Mouse (Mus musculus): Measurements from ENCODE around the gene Tmem151b. TPM values are rescaled to one million over a fixed set of nuclear protein-coding genes. Genes with fewer than 3 reads are reported as not detected.

Tmem151b gene
- polyA plus RNA-seq, 1 experiment: not detected

GRCm38 (mm10) chr17:45523263-45523662, 26.2 kb downstream of the Tmem151b start, which contains the start of gene Tcte1:
Tcte1 (plus strand) TSS chr17:45523434.
- Histone ChIP-seq H3K4me1 (ENCODE audit: control insufficient read depth, insufficient read depth, insufficient read length, low read length) (no peaks in the 10 kb centered on the region), H3K4me3 (ENCODE audit: insufficient read depth, low read depth, low read length) (no peak within 1 kb of the TSS), H3K27ac (replicated peaks; ENCODE audit: low read depth, low read length) (no peak within 1 kb of the TSS)

GRCm38 (mm10) chr17:45520136-45520535, 29.3 kb downstream of the Tmem151b start:
- H3K27ac ChIP-seq (replicated peaks; ENCODE audit: low read depth, low read length): no peak overlapping the region
- H3K4me1 ChIP-seq (ENCODE audit: control insufficient read depth, insufficient read depth, insufficient read length, low read length): no peaks in the 10 kb centered on the region

GRCm38 (mm10) chr17:45518766-45519475, 30.6 kb downstream of the Tmem151b start:
- Histone ChIP-seq H3K4me3 (ENCODE audit: insufficient read depth, low read depth, low read length) (no peak overlapping the region), H3K27ac (replicated peaks; ENCODE audit: low read depth, low read length) (no peak overlapping the region), H3K4me1 (ENCODE audit: control insufficient read depth, insufficient read depth, insufficient read length, low read length) (no peaks in the 10 kb centered on the region)

More at GRCm38 (mm10) chr17:45520136-45520535, 29.3 kb downstream of the Tmem151b start:
- H3K4me3 ChIP-seq (ENCODE audit: insufficient read depth, low read depth, low read length): no peak overlapping the region

GRCm38 (mm10) chr17:45517549-45518215, 31.8 kb downstream of the Tmem151b start:
- H3K27ac ChIP-seq (replicated peaks; ENCODE audit: low read depth, low read length): no peak overlapping the region
- H3K4me3 ChIP-seq (ENCODE audit: insufficient read depth, low read depth, low read length): no peak overlapping the region
- no peaks in the 10 kb centered on the region for H3K4me1 ChIP-seq (ENCODE audit: control insufficient read depth, insufficient read depth, insufficient read length, low read length)

GRCm38 (mm10) chr17:45517135-45517534, 32.3 kb downstream of the Tmem151b start:
- no peak overlapping the region for H3K27ac ChIP-seq (replicated peaks; ENCODE audit: low read depth, low read length)
- H3K4me3 ChIP-seq (ENCODE audit: insufficient read depth, low read depth, low read length): no peak overlapping the region
- no peaks in the 10 kb centered on the region for H3K4me1 ChIP-seq (ENCODE audit: control insufficient read depth, insufficient read depth, insufficient read length, low read length)

GRCm38 (mm10) chr17:45516488-45516887, 33.0 kb downstream of the Tmem151b start:
- no peaks in the 10 kb centered on the region for H3K4me1 ChIP-seq (ENCODE audit: control insufficient read depth, insufficient read depth, insufficient read length, low read length)

GRCm38 (mm10) chr17:45515806-45516205, 33.7 kb downstream of the Tmem151b start:
- no peak overlapping the region for H3K4me3 ChIP-seq (ENCODE audit: insufficient read depth, low read depth, low read length)
- no peak overlapping the region for H3K27ac ChIP-seq (replicated peaks; ENCODE audit: low read depth, low read length)
- H3K4me1 ChIP-seq (ENCODE audit: control insufficient read depth, insufficient read depth, insufficient read length, low read length): no peaks in the 10 kb centered on the region

More at GRCm38 (mm10) chr17:45516488-45516887, 33.0 kb downstream of the Tmem151b start:
- no peak overlapping the region for H3K27ac ChIP-seq (replicated peaks; ENCODE audit: low read depth, low read length)
- H3K4me3 ChIP-seq (ENCODE audit: insufficient read depth, low read depth, low read length): no peak overlapping the region

GRCm38 (mm10) chr17:45515204-45515726, 34.2 kb downstream of the Tmem151b start:
- no peak overlapping the region for H3K4me3 ChIP-seq (ENCODE audit: insufficient read depth, low read depth, low read length)
- H3K4me1 ChIP-seq (ENCODE audit: control insufficient read depth, insufficient read depth, insufficient read length, low read length): no peaks in the 10 kb centered on the region
- no peak overlapping the region for H3K27ac ChIP-seq (replicated peaks; ENCODE audit: low read depth, low read length)

- H3K27ac ChIP-seq (replicated peaks; ENCODE audit: low read depth, low read length): no peak overlapping the region
- H3K4me1 ChIP-seq (ENCODE audit: control insufficient read depth, insufficient read depth, insufficient read length, low read length): peaks cover 2% of the 10 kb centered on the region; the same call in 1 of the 2 replicates
- H3K4me3 ChIP-seq (ENCODE audit: insufficient read depth, low read depth, low read length): no peak overlapping the region
These were observed 37.7 kb downstream of the Tmem151b start for GRCm38 (mm10) chr17:45511757-45512156.

- H3K4me3 ChIP-seq (ENCODE audit: insufficient read depth, low read depth, low read length): no peak overlapping the region
- H3K27ac ChIP-seq (replicated peaks; ENCODE audit: low read depth, low read length): no peak overlapping the region
- peaks cover 2% of the 10 kb centered on the region; the same call in 1 of the 2 replicates for H3K4me1 ChIP-seq (ENCODE audit: control insufficient read depth, insufficient read depth, insufficient read length, low read length)
These were observed 38.6 kb downstream of the Tmem151b start for GRCm38 (mm10) chr17:45510871-45511270.

- Histone ChIP-seq H3K4me3 (ENCODE audit: insufficient read depth, low read depth, low read length) (peak within 1 kb of the TSS; percentile 100), H3K4me1 (ENCODE audit: control insufficient read depth, insufficient read depth, insufficient read length, low read length) (peaks cover 2% of the 10 kb centered on the region; the same call in 1 of the 2 replicates), H3K27ac (replicated peaks; ENCODE audit: low read depth, low read length) (peak within 1 kb of the TSS; percentile 92)
These were observed 42.7 kb downstream of the Tmem151b start, which contains the start of gene Aars2 for GRCm38 (mm10) chr17:45506700-45507189. Aars2 (plus strand) TSS chr17:45506841.

GRCm38 (mm10) chr17:45505941-45506465, 43.5 kb downstream of the Tmem151b start:
- Histone ChIP-seq H3K4me3 (ENCODE audit: insufficient read depth, low read depth, low read length) (no peak overlapping the region), H3K4me1 (ENCODE audit: control insufficient read depth, insufficient read depth, insufficient read length, low read length) (peaks cover 2% of the 10 kb centered on the region; the same call in 1 of the 2 replicates), H3K27ac (replicated peaks; ENCODE audit: low read depth, low read length) (peak overlapping the region; percentile 14)

- Histone ChIP-seq H3K4me3 (ENCODE audit: insufficient read depth, low read depth, low read length) (no peak overlapping the region), H3K4me1 (ENCODE audit: control insufficient read depth, insufficient read depth, insufficient read length, low read length) (peaks cover 2% of the 10 kb centered on the region; the same call in 1 of the 2 replicates), H3K27ac (replicated peaks; ENCODE audit: low read depth, low read length) (peak overlapping the region; percentile 15; the same call in 1 of the 2 replicates)
These were observed 46.0 kb downstream of the Tmem151b start for GRCm38 (mm10) chr17:45503301-45503973.

- Histone ChIP-seq H3K4me1 (ENCODE audit: control insufficient read depth, insufficient read depth, insufficient read length, low read length) (peaks cover under 1% of the 10 kb centered on the region; the same call in 1 of the 2 replicates), H3K27ac (replicated peaks; ENCODE audit: low read depth, low read length) (no peak overlapping the region)
These were observed 47.2 kb downstream of the Tmem151b start for GRCm38 (mm10) chr17:45502324-45502723.

More at GRCm38 (mm10) chr17:45502324-45502723, 47.2 kb downstream of the Tmem151b start:
- H3K4me3 ChIP-seq (ENCODE audit: insufficient read depth, low read depth, low read length): no peak overlapping the region
